Mouse (Mus musculus) adrenal gland, postnatal 14 days (tissue): Measurements from ENCODE around the gene Agmat. TPM values are rescaled to one million over a fixed set of nuclear protein-coding genes. Genes with fewer than 3 reads are reported as not detected.

ENCODE experiments used
- total RNA-seq: library from RNA; stranded (reverse); gene quantifications from 2 replicates; pipeline ENCODE4 v1.2.3, GENCODE M21; 2021

The Agmat gene
- total RNA-seq, 1 experiment from 2014 or later, result 32.2 TPM

Other genes starting within 250 kb of the Agmat start
- gene Spen, start 208.1 kb upstream of the Agmat start, total RNA-seq, result 50.2 and 60.0 TPM in 2 replicates
- 11.0 and 13.2 TPM in 2 replicates for gene Fblim1, start 140.6 kb upstream of the Agmat start, total RNA-seq
- gene Tmem82, start 128.0 kb upstream of the Agmat start, total RNA-seq, result 9.7 and 9.9 TPM in 2 replicates
- gene Slc25a34, start 122.9 kb upstream of the Agmat start, total RNA-seq, result 31.9 and 32.5 TPM in 2 replicates
- gene Plekhm2, start 81.8 kb upstream of the Agmat start, total RNA-seq, result 37.3 and 48.5 TPM in 2 replicates
- gene Rsc1a1, start 61.1 kb upstream of the Agmat start, total RNA-seq, result 1.5 and 3.3 TPM in 2 replicates
- gene Ddi2, start 23.3 kb upstream of the Agmat start, total RNA-seq, result 56.0 and 65.2 TPM in 2 replicates
- gene Dnajc16, start 44.3 kb downstream of the Agmat start, total RNA-seq, result 16.6 and 20.7 TPM in 2 replicates
- 15.3 and 17.1 TPM in 2 replicates for gene Casp9, start 46.9 kb downstream of the Agmat start, total RNA-seq
- 0.56 TPM in 1 of 2 replicates, not detected in the other for gene Cela2a, start 79.5 kb downstream of the Agmat start, total RNA-seq
- gene Ctrc, start 99.7 kb downstream of the Agmat start, total RNA-seq, result not detected in 2 replicates
- gene Efhd2, start 128.2 kb downstream of the Agmat start, total RNA-seq, result 21.4 and 28.2 TPM in 2 replicates